Mouse (Mus musculus) heart, adult 2 months (tissue): ENCODE measurements around the gene 4930412O13Rik.

Experiments
- CTCF ChIP-seq: fragments of 200-600 bp; IDR thresholded peaks from 2 replicates; pipeline ENCODE4 v1.8.1; 2022; ENCODE audit warnings: antibody characterized with exemption, mild to moderate bottlenecking, moderate library complexity
- POLR2A ChIP-seq: fragments of 200-500 bp; IDR thresholded peaks from 2 replicates; pipeline ENCODE4 v1.6.1; 2011; ENCODE audit warnings: mild to moderate bottlenecking, low read depth, low read length, control low read depth; ENCODE audit not compliant: insufficient read depth

DNA sequence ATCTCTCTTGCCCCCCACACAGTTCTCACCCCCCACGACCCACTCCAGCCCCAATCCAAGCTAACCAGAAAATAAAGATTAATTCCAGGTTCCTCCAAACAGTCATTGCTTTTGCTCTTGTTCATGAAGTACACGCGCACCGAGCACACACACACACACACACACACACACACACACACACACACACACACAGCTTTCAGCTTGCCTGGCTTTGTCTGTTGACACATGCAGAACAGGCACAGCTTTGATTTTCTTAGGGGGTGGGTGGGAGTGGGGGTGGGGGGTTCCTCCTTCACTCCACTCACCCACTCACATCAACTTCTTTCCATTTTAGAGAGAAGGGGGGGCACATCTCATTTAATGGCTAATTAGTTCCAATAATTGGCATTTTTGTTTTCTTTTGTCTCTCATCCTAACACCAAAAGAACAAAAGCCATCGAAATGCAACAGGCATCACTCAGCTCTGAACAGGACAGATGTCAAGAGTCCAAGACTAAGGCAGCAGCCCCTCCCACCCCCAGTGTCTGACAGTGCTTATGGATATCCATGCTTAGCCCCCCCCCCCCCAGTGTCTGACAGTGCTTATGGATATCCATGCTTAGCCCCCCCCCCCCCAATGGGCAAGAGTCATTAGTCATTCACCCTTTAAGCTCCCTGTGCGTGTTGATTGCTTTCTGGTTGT lies 12.4 kb downstream of the 4930412O13Rik start:
- TF ChIP-seq POLR2A = no peak
- TF ChIP-seq CTCF = no peak
